Mouse (Mus musculus): ENCODE results near the gene Atp13a3. TPM values are rescaled to one million over a fixed set of nuclear protein-coding genes. Genes with fewer than 3 reads are reported as not detected.

Atp13a3 gene
- polyA plus RNA-seq, 1 experiment from 2014 or later: 6.2 TPM

DNA sequence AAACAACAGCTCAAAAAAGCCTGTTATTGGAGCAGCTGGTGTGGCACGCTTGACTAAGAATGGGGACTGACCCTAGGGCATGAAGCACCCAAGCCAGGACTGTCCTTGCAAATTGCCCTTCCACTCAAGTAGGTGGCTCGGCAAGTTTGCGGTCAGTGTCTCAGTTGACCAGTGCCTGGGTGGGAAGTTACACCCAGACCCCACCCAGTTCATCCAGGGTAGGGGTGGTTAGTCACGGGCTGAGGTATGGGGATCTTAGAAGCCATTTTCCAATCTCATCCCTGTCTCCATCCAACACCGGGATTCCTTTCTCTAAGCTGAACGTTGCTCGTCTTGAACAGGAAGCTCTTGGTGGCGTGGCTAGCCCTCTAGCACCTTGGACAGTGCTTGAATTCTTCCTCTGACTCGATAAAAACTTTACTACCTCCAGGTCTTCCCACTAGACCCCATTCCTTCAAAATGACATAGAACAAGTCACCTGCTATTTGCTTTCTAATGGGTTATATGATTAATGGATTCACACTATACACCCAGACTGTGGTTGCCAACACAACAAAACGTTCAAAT lies 106.0 kb downstream of the Atp13a3 start:
- no peak overlapping the region for H3K27ac ChIP-seq (replicated peaks)
- no peak overlapping the region for H3K9ac ChIP-seq
- H3K4me2 ChIP-seq: no peak overlapping the region
- H3K4me3 ChIP-seq (replicated peaks): no peak overlapping the region
- H3K9me3 ChIP-seq (replicated peaks): no peaks in the 10 kb centered on the region
- no peaks in the 10 kb centered on the region for H3K4me1 ChIP-seq (replicated peaks)
- WGBS (ENCODE audit: insufficient replicate concordance): 46% methylated on average over 10 of the region's 10 CpGs
- peaks cover 16% of the 10 kb centered on the region for H3K27me3 ChIP-seq
- no peaks in the 10 kb centered on the region for H3K36me3 ChIP-seq (replicated peaks)
- no peak for ATAC-seq (ENCODE audit: insufficient read depth)

DNA sequence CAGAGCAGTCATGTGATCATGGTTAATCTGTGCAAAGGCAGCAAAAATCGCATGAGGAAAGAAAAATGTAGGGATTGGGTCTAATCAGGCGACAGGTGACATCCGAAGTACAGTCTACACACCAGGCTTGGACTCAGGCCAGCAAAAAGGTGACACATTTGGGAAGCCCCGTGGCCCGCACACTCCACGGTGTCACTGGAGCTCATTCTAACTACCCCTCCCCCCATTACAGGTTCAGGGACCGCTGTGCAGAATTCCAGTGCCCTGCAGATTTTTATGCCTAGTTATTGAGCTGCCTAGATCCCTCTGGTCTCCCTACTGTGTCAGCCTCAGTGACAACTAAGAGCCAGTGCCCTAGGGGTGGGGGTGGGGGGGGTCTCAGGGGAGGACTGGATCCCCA lies 108.3 kb downstream of the Atp13a3 start:
- Histone ChIP-seq H3K4me1 (replicated peaks) (no peaks in the 10 kb centered on the region), H3K36me3 (replicated peaks) (no peaks in the 10 kb centered on the region), H3K9me3 (replicated peaks) (no peaks in the 10 kb centered on the region), H3K4me2 (no peak overlapping the region), H3K27me3 (peaks cover 9% of the 10 kb centered on the region), H3K27ac (replicated peaks) (no peak overlapping the region), H3K9ac (no peak overlapping the region), H3K4me3 (replicated peaks) (no peak overlapping the region)
- 77% methylated on average over 7 of the region's 7 CpGs for WGBS (ENCODE audit: insufficient replicate concordance)
- ATAC-seq (ENCODE audit: insufficient read depth): no peak

DNA sequence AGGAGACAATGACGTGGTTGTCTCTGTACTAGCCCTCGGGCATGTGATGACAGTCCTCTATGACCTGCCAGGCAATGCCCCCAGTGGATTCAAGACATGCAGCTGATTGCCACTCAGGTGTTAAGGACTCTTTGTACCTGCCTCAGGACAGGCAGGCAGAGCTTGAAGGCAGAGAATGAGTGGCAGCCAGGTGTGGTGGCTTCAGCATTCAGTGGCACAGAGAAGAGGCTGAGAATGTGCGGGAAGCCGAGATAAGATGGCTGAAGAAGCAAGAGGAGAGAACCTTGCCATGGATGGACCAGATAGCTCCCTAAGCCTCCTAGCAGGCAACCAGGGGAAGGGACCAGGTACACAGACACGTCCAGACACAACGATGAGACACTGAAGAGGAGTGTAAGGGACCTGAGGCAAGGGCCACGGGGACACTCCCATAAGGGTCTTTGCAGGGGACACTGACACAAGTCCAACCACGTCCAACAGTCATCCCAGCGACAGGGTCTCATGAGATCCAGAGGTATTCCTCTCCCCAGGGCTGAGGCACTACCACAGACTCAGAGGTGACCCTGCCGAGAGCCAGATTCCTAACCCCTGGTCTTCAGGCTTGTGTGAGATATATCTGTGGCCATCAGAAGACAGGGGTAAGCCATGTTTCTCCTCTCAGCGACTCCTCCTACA lies 109.0 kb downstream of the Atp13a3 start:
- H3K27ac ChIP-seq (replicated peaks): no peak overlapping the region
- H3K27me3 ChIP-seq: peaks cover 5% of the 10 kb centered on the region
- no peak overlapping the region for H3K4me2 ChIP-seq
- 67% methylated on average over 11 of the region's 11 CpGs for WGBS (ENCODE audit: insufficient replicate concordance)
- H3K9me3 ChIP-seq (replicated peaks): no peaks in the 10 kb centered on the region
- no peak overlapping the region for H3K9ac ChIP-seq
- no peaks in the 10 kb centered on the region for H3K36me3 ChIP-seq (replicated peaks)
- H3K4me1 ChIP-seq (replicated peaks): no peaks in the 10 kb centered on the region
- no peak overlapping the region for H3K4me3 ChIP-seq (replicated peaks)
- ATAC-seq (ENCODE audit: insufficient read depth): no peak

DNA sequence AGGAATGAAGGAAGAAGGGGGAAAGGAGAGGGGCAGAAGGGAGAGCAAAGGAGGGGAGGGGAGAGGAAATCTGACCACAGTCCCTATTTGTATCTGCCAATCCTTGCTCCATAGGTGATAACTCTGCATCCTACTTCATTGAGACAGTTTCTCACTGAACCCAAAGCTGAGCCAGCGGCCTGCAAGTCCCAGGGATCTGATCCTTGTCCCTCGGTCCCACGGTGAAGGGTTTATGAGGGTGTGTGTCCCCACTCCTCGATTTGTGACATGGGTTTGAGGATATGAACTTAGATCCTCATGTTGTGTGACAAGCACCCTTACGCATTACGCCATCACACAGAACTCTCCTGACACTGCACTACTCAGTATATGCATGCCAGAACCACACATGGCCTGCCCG lies 110.7 kb downstream of the Atp13a3 start:
- H3K4me2 ChIP-seq: no peak overlapping the region
- 55% methylated on average over 7 of the region's 7 CpGs for WGBS (ENCODE audit: insufficient replicate concordance)
- no peak for ATAC-seq (ENCODE audit: insufficient read depth)

DNA sequence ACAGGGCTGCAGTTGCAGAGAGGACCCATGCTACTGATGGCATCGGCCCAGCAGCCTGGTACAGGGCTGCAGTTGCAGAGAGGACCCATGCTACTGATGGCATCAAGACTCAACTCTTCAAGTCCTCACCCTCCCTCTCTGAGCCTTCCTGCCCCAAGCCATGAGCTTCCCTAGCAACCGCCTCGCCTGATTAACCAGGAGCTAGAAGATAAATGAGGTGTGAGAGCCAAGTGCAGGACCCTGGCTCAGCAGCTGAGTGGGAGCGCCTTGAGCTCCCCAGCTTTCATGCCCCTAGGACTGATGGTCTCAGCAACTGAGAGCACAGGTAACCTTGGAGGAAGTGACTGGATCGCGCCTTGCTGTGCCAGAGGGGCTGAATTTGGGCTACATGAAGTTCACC lies 115.3 kb downstream of the Atp13a3 start:
- Histone ChIP-seq H3K36me3 (replicated peaks) (no peaks in the 10 kb centered on the region), H3K9me3 (replicated peaks) (no peaks in the 10 kb centered on the region), H3K4me2 (no peak overlapping the region), H3K4me1 (replicated peaks) (no peaks in the 10 kb centered on the region), H3K27me3 (peaks cover 23% of the 10 kb centered on the region; the same call in 1 of the 2 replicates), H3K9ac (no peak overlapping the region), H3K27ac (replicated peaks) (no peak overlapping the region), H3K4me3 (replicated peaks) (no peak overlapping the region)
- WGBS (ENCODE audit: insufficient replicate concordance): 58% methylated on average over 6 of the region's 6 CpGs
- no peak for ATAC-seq (ENCODE audit: insufficient read depth)

More for the DNA sequence above, 110.7 kb downstream of the Atp13a3 start:
- Histone ChIP-seq H3K9me3 (replicated peaks) (no peaks in the 10 kb centered on the region), H3K36me3 (replicated peaks) (no peaks in the 10 kb centered on the region), H3K4me1 (replicated peaks) (no peaks in the 10 kb centered on the region), H3K27ac (replicated peaks) (no peak overlapping the region), H3K27me3 (0 out of 2 replicates have a peak, but pooled peaks cover 3% of the 10 kb centered on the region), H3K4me3 (replicated peaks) (no peak overlapping the region), H3K9ac (no peak overlapping the region)

DNA sequence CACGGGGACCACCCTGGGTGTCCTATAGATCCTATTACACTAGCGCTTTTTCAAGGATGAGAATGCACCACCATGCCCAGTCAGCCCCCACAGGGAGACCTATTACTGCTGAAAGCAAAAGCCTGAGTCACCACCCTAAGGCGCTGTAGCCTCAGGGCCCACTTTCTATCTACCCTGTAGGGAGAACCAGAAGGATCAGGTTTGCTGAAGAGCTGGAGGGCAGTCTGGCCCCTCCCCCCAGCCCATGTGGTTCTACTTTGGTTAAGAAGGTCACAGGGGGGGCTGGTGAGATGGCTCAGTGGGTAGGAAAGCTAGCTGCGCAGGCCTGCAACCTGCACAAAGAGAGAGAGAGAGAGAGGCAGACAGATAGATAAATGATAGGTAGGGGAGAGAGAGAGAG lies 120.1 kb downstream of the Atp13a3 start:
- Histone ChIP-seq H3K9ac (no peak overlapping the region), H3K27ac (replicated peaks) (no peak overlapping the region), H3K4me3 (replicated peaks) (no peak overlapping the region), H3K36me3 (replicated peaks) (no peaks in the 10 kb centered on the region), H3K9me3 (replicated peaks) (no peaks in the 10 kb centered on the region), H3K4me2 (no peak overlapping the region), H3K4me1 (replicated peaks) (peaks cover 6% of the 10 kb centered on the region; the same call in 1 of the 2 replicates), H3K27me3 (peaks cover 69% of the 10 kb centered on the region)
- ATAC-seq (ENCODE audit: insufficient read depth): no peak
- 58% methylated on average over 4 of the region's 4 CpGs for WGBS (ENCODE audit: insufficient replicate concordance)

DNA sequence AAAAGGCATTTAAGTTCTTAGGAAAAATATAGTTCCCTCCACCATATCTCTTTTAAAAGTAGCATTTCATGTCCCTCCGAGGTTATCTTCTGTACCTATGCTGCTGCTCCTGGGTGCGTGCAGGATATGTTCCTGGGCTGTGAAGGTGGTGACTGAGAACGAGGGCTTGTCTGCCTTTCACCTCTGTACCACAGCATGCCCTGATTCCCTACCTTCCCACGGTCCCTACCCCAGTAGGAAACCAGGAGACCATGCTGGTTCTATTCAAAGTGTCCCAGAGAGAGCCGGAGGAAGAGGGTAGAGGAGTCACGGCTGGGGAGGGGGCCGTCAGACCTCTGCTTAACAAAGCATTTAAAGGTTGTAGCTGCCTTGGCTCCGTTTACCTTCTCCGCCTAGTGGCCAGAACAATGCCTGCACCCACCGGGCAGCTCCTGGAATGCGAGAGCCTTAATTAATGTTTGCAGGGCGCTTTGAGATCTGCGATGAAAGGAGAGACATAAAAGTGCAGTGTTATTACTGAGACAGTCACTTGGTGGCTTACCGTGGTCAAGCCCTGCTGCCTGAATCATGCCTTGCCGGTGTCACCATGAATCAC lies 121.9 kb downstream of the Atp13a3 start:
- H3K4me2 ChIP-seq: peak overlapping the region; percentile 35; the same call in 1 of the 2 replicates
- no peak overlapping the region for H3K9ac ChIP-seq
- no peak for ATAC-seq (ENCODE audit: insufficient read depth)

DNA sequence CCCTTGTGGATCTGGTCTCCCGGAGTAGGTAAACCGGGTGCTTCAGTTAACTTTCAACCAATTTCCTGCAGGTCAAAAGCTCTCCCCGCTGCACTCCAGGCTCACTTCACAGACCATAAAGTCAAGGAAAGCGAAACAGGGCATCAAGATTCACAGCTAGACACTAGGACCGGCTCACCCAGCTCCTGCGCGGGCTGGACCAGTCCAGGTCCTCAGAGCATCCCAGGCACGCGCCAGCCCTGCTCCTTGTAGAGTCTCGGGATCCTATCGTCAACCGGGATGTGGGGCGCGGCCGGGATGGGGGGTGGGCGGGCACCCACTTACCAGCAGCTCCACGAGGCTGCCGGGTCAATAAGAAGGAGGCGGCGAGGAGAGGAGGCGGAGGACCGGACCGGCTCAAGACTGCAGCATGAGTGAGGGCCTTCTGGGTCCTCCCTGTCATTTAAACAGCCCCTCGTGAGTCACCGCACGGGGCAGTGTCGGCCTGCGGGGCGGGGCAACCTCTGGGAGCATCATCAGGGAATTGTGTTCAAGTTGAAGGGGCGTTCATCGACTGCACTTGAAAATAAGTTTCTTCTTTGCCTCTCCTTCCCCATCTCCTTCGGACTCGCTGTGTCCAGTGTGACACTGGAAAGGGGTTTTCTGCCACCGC lies 122.8 kb downstream of the Atp13a3 start, which contains the start of gene Lrrc15:
Gene Lrrc15, minus strand, starts transcription at position 413 of the 652 bp plus-strand sequence.
- Histone ChIP-seq H3K27ac (replicated peaks) (no peak within 1 kb of the TSS), H3K4me2 (peak within 1 kb of the TSS; percentile 35), H3K9me3 (replicated peaks) (no peaks in the 10 kb centered on the region), H3K4me1 (replicated peaks) (peaks cover 6% of the 10 kb centered on the region; the same call in 1 of the 2 replicates), H3K4me3 (replicated peaks) (peak within 1 kb of the TSS; percentile 9; the same call in 1 of the 2 replicates), H3K27me3 (peaks cover 69% of the 10 kb centered on the region), H3K9ac (no peak within 1 kb of the TSS), H3K36me3 (replicated peaks) (no peaks in the 10 kb centered on the region)
- 9% methylated on average over 34 of the region's 34 CpGs for WGBS (ENCODE audit: insufficient replicate concordance)
- ATAC-seq (ENCODE audit: insufficient read depth): no peak

More for the DNA sequence above, 121.9 kb downstream of the Atp13a3 start:
- Histone ChIP-seq H3K9me3 (replicated peaks) (no peaks in the 10 kb centered on the region), H3K27ac (replicated peaks) (no peak overlapping the region), H3K36me3 (replicated peaks) (no peaks in the 10 kb centered on the region), H3K4me1 (replicated peaks) (peaks cover 6% of the 10 kb centered on the region; the same call in 1 of the 2 replicates), H3K4me3 (replicated peaks) (no peak overlapping the region), H3K27me3 (peaks cover 75% of the 10 kb centered on the region)
- WGBS (ENCODE audit: insufficient replicate concordance): 4% methylated on average over 15 of the region's 15 CpGs

DNA sequence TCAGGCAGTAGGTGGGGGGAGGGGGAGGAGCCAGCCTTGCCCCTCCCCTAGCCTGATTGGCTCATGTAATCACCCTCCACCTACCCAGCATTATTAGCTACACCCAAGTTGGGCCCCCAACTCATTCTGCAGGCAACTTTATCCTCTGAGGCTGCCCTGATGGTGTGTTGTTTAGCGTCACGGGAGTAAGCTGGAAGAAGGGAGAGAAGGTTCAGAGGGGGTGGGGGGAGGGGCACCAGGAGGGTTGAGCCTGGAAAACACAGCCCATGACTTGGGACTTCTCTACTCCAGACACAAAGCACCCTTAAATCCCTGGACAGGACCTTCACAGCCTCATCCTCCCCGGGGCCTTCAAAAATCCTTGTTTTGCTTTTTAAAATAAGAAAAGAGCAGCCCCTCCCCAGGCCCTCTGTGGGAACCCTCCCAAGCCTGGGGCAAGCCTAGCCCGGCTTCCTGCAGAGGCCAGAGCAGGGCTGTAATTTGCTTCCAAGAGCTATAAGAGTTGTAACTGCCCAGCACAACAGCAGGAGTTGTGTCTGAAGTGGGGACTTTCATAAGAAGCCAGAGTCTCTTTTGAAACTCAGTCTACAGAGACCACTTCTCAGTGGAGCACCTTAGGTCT lies 125.0 kb downstream of the Atp13a3 start:
- peaks cover 57% of the 10 kb centered on the region for H3K27me3 ChIP-seq
- no peaks in the 10 kb centered on the region for H3K9me3 ChIP-seq (replicated peaks)
- H3K27ac ChIP-seq (replicated peaks): no peak overlapping the region
- 37% methylated on average over 4 of the region's 4 CpGs for WGBS (ENCODE audit: insufficient replicate concordance)
- peaks cover 6% of the 10 kb centered on the region; the same call in 1 of the 2 replicates for H3K4me1 ChIP-seq (replicated peaks)
- H3K36me3 ChIP-seq (replicated peaks): no peaks in the 10 kb centered on the region
- no peak overlapping the region for H3K4me2 ChIP-seq
- no peak overlapping the region for H3K9ac ChIP-seq
- ATAC-seq (ENCODE audit: insufficient read depth): no peak
- no peak overlapping the region for H3K4me3 ChIP-seq (replicated peaks)

DNA sequence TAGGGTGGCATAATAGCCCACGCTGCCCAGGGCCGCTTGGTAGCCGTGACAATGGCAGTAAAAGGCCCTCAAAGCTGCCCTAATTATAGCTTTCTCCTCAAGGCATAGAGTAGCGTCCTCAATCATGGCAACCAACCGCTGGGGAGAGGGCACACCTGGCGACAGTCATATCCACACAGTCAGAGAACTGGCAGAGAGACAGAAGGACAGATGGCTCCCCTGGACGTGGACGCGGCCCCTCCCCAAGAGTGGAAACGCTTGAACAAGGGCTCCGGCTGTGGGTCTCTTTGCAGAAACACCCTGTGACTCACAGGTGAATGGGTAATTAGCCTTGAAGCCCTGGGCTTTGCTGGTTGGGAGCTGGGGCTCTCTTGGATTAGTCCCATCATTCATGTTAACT lies 127.4 kb downstream of the Atp13a3 start:
- Histone ChIP-seq H3K4me2 (no peak overlapping the region), H3K4me1 (replicated peaks) (peaks cover 6% of the 10 kb centered on the region; the same call in 1 of the 2 replicates), H3K27ac (replicated peaks) (no peak overlapping the region), H3K27me3 (peaks cover 33% of the 10 kb centered on the region), H3K36me3 (replicated peaks) (no peaks in the 10 kb centered on the region), H3K4me3 (replicated peaks) (no peak overlapping the region), H3K9me3 (replicated peaks) (no peaks in the 10 kb centered on the region), H3K9ac (no peak overlapping the region)
- no peak for ATAC-seq (ENCODE audit: insufficient read depth)
- WGBS (ENCODE audit: insufficient replicate concordance): 68% methylated on average over 11 of the region's 11 CpGs

Data from liver, embryonic 15.5 days (tissue).